Mouse (Mus musculus) spleen, adult 18-20 months (tissue): ENCODE data around the gene Nanos3.
A peak's percentile ranks its signal among the peaks of the same experiment; 100 is the strongest.

ENCODE experiments used
- DNase-seq, 2 experiments: peaks; one replicate each; pipeline ENCODE4 v3.0.0; 2022; ENCODE audit warnings: mixed read lengths in 2 of 2

The Nanos3 gene

DNA sequence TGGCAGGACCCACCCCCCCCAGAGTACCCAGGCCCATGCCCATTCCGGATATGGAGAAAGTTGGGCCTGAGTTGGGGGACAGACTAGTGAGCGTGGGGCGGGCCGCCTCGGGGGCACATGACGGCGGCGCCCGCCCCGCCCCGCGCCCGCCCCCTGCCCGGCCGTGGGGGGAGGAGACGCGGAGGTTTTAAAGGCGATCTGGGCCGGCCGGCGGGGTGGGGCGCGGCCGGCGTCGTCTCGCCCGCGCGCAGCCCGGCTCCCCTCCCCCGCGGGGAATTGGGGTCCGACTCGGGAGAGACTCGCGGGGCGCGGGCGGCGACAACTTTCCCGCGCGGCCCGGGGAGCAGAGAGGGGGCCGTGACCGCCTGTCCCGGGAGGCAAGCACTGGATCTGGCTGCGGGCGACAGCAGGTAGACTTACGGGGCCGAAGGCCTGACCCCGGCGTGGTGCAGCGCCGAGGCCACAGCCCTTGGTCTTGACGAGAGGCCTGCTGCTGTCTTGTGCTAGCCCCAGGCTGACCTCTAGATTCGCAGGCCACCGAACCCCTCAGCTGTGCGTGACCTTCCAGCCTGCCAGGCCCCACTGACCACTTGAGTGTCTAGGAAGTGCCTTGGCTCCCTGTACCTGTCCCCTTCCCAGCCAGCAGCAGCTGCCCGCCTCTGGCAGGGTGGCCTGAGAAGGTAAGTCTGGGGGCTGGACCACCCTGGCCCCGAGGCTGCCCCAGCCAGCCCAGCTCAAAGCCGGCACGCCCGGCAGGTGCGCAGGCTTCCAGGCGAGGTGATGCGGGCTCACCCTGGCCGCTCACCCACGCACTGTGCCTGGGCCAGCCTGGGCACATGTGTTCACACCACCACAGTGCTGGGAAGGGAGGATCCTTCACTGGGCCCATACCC is 15.9 kb upstream of the Nanos3 start:
- peak; percentile 62 to 71 for DNase-seq

DNA sequence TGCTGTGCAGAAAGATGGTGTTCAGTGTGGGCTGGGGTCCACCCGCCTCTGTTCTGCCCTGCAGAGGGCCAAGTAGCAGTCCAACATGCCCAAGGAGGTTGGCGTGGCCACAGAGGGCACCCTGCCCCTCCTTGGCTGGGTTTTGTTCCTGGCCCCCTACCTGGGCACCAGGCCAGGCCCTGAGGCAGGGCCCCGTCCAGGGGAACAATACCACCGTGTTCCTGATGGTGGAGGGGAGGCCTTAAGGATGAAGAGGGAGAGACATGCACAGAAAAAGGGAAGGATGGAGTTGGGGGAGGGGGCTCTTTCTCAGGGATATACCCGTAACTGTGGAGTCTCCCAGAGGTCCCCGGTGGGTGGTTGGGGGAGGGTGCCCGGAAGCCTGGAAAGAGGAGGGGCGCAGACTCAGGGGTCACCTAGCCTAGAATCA is 15.1 kb upstream of the Nanos3 start:
- DNase-seq = no peak

DNA sequence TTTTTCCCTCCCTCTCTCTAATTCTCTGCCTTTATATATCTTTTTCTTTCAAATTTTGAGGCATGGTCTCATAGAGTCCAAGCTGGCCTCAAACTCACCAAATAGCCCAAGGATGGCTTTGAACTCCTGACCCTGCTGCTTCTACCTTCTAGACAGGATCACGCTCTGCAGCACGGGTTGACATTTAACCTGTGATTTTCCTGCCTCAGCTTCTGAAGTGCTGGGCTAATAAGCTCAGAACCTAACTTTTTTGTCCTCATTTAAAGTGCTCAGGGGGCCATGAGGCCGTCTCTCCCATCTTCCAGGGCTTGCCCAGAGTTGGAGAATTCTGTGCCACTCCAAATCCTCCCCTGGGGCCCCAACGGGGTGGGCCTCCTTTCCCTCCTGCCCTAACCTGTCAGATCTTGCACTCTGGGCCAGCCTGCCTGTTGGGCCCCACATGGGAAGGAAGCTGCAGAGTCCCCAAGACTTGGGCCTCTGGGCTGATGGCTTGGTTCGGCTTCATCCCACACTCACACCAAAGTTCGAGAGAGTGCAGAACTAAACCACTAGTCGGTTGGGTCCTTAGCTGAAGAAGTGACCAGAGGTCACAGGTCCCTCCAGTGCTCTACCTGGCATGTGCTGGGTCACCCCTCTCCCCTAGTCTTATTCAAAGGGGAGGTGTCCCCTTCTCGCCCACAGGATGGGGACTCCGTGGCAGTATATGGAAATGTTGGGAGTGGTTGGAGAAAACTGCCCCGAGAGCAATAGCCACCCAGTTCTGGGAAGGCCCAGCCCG is 14.5 kb upstream of the Nanos3 start:
- DNase-seq = no peak

DNA sequence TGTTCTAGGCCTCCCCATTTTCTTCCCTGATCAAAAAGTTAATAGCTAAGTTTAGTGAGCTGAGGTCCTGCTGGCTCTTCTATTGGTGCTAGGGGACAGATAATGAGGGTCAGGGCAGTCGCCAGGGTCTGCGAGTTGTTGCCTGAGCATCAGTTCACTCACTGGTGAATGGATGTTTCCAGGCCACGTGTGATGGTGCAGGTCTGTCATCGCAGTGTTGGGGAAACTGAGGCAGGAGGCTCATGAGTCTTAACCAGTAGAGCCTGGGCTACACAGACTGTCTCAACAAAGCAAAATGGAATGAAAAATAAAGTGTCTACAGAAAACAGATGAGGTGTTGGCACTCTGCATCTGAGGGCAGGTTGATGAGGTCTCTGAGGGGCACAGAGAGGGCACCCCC is 13.9 kb upstream of the Nanos3 start:
- DNase-seq = no peak

DNA sequence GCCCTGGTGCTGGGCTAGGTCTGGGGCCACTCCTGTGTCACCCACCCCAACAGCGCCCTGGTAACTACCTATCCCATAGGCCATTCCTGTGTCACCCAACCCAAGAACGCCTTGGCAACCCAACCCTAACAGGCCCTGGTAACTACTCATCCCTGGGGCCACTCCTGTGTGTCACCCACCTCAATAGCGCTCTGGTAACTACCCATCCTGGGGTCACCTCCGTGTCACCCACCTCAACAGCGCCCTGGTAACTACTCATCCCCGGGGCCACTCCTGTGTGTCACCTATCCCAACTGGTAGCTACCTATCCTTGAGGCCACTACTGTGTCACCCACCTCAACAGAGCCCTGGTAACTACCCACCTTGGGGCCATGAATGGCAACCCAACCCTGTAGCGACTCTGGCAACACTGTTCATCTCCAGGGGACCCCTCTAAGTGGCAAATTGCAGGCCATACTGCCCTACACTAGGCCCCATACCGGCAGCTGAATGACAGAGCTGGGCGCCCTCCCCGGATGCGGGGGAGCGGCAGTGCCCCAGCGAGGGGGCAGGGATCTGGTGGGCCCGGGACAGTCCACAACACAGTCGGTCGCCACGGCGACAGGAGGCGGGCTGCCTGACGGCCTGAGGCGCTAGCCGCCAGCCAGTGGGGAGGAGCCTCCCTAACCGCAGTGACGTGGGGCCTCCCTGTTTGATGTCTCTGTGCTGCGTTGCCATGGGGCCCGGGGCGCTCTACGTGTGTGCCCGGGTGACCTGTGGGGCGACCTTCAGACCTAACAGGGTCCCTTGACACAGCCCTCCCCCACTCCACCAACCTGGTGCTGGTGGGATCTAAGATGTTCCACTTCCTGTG is 13.1 kb upstream of the Nanos3 start:
- DNase-seq = peak; percentile 90 to 92

DNA sequence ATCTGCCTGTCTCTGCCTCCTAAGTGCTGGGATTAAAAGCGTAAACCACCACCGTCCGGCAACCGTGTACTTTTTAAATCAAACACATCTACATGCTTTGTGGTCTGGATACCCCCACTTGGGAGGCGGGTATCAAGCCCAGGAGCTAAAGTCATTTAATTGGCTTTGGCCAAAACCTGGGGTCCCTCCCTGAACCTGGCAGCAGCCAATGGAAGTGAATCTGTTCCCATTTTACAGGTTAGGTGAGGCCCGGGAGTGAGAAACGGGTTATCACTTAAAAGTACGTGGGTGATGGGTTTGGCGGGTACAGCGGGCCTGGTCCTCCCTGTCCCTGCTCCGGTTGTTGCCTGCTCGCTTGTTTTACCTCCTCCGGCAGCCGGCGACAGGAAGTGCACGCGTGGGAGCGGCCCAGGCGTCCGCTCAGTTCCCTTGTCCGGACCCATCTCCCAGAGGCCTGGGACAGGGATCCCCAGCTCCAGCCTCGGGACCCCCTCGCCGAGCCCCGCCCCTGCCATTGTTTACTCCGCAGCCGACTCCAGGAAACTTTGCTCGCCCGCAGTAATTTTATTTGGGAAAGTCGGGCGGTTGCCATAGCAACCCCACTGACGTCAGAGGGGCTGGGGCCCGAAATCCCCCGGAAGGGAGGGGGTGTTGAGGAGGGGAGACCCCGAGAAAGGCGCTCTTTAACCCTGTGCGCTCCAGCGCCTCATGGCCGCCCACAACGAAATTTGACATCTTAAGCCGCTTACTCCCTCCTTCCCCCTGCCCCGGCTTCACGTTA is 12.3 kb upstream of the Nanos3 start:
- DNase-seq = peak; percentile 61 to 65

DNA sequence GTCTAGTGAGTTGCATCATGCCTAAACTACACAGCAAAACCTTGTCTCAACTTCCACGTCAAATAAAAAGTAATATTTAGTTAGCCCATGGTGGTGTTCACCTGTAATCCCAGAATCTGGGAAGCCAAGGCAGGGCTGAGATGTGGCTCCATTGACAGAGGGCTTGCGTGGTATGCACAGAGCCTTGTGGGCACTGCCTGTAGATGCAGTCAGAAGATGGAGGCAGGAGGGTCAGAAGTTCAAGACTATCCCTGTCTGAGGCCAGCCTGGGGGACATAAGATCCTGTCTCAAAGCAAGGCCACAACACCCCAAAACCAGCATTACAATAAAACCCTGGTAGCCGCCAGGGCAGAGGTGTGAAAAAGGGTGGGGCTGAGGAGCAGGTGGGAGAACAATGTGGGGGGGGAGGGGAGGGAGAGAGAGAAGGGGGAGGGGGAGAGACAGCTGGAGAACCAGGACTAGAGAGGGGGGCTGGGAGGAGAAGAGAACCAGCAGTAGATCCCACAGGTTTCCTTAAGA is 9.3 kb upstream of the Nanos3 start:
- DNase-seq = no peak

DNA sequence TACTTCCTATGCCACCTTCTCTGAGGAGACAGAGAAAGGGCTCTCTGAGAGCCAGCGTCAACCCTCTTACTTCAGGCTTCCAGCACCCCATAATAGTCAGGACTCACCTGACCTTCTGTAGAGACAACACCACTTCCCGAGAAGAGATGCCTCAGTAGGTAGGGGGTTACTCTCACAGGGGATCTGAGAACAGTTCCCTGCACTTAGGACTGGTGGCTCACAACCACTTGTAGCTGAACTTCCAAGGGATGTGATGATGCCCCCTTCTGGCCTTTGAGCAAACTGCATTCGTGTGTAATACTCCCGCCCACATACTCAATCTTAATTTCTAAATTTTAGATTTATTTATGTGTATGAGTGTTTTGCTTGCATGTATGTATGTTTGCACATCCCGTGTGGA is 8.5 kb upstream of the Nanos3 start:
- DNase-seq = no peak

DNA sequence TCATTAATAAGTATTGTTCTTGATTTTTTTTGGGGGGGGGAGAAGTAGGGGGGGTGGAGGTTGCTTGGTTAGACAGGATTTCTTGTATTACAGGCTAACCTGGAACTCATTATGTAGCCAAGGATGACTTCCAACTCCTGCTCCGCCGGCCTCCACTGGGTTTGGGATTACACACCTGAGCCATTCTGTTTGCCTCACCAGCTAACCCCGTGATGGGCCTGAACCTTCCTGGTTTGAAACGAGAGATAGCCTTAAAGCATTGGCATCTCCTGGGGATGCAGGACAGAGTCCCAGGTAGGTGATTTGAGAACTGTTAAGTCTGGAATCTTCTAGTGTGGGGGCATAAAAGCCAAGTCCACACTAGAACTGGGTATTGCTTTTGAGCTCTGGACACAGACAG is 8.1 kb upstream of the Nanos3 start:
- DNase-seq = no peak

DNA sequence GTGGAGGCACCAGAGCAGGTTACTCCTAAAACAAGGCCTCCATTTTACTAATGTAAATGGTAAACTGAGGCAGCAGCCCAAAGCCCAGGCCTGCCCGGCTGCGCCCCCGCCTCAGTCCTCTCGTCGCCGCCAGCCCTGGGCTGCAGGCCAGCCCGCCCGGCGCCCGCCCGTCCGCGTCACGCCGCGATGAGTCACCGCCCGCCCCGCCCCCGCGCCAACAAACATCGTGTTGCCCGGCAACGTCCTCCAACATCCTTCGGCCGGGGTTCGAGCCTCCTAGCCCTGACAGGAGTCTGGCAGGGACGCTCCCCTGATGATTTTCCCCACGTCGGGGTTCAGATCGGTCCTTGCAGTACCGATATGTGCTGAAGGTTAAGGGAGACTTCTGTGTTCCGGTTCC is 7.5 kb upstream of the Nanos3 start:
- peak; percentile 46 to 69 for DNase-seq

DNA sequence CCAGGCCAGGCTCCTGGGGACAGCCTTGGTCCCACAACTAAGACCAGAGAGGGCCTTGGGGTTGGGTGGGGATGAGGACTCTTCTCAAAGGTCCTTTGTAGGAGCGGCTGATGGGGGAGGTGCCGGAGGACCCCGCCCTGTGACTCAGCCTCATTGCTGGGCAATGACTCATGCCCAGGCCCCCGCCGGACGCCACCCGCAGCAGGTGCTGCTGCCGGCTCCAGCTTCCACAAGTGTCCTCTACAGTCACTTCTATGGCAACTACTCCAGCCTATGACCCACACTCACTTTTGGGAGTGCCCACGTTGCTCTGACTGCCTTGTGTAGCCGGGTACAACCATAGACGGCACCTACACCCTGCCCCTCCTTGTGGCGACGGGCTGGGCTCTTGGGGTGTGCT is 7.0 kb upstream of the Nanos3 start:
- no peak for DNase-seq

DNA sequence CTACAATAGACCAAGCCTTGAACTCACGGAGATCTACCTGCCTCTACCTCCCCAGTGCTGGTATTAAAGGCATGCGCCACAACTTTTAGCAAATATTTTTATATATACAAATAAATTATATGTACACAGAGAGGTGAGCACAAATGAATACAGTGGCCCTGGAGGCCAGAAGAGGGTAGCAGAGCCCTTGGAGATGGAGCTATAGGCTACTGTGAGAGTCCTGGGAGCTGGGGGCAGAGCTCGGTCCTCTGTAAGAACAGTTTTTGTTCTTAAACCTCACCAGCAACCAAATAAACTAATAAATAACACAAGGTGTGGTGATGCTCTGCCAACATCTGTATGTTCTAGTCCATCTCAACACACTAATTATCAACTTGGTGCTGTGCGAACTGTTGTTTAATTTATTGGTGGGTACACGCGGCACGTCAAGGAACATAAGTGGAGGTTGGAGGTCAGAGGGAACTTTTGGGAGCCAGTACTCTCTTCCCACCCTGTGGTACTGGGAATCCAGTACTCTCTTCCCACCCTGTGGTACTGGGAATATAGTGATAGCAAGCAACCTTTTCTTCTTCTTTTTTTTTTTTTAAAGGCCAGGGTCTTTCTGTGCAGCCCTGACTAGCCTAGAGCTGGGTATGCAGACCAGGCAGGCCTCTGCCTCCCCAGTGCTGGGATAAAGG is 5.3 kb upstream of the Nanos3 start:
- DNase-seq = no peak

DNA sequence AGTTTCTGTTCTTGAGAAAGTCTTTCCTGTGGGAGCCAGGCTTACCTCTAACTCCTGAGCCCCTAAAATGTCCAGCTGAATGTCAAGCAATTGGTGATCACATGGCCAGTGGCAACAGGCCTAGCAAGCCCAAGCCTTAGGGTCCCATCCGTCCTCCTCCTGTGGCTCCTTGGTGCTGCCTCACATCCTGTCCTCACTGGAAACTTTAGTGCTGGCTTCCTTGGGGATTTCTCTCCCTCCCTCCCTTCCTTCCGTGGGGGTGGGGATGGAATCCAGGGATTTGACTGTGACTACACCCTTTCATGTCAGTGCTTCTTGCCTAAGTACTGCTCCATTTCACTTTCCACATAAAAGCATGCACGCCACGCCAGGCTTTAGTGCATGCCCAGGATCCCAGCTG is 4.6 kb upstream of the Nanos3 start:
- no peak for DNase-seq

DNA sequence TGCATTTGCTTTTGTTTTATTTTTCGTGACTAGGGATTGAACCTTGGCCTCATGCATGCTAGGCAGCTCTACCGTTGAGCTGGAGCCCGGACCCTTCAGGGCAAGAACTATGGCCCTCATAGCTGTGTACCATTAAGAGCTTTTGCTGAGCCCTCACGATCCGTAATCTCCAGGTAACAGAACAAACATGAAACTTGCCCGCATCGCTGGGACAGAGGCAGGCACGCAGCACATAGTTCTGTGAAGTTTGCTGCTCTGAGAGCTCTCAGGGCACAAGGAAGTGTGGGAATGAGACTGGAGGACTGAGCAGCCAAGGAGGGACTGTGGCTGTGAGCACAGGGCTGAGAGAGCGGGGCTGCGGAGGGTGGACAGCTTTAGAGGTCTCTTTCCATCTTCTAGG is 3.7 kb upstream of the Nanos3 start:
- no peak for DNase-seq

DNA sequence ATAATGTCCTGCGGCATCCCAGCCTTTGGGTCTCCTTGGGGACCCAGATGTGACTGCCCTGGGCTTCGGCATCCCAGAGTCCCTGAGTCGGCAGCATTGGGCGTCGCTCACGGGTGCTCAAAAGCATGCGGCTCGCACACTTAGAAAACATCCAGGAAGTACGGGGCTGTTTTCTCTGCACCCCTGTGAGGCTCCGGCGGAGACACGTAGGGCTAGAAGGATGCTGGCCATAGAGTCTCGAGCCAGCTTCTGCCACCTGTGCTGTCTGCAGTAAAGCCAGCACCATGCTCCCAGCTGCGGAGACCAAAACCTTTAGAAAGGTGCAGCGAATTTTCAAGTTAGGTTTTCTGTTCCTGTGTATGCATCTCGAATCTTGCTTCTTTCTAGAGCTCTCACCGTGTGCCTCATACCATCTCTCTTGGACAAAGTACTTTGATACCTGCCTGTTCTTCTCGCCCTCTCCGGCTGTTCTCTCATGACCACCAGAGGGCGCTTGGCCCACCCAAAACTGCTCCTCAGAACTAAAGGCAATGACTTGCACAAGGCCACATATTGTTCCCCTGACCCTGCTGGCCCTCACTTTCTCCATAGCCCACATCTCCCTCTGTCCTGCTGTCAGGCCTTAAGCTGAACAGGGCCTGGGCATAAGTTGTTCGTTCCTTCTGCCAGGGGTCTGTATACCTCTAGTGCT is 2.2 kb upstream of the Nanos3 start:
- DNase-seq = peak; percentile 64 to 78

DNA sequence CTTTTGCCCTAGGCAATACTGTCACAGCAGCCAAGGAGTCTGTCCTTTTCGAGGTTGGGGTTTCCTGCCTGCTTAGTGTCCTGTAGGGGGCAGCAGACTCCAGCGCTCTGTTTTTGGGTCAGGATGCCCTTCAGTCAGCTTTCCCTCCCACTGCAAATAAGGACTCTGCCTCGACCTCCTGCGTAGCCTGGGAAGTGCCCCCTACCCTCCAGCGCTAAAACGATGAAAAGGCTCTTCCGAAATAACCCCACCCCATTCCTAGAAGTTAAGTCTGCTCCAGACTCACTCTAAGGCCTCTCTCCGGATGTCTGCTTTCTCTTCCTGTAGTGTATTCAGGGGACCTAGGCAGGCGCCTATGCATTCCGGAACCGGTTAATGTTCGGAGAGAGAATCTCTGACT is 1.5 kb upstream of the Nanos3 start:
- DNase-seq = peak; percentile 56 to 68

DNA sequence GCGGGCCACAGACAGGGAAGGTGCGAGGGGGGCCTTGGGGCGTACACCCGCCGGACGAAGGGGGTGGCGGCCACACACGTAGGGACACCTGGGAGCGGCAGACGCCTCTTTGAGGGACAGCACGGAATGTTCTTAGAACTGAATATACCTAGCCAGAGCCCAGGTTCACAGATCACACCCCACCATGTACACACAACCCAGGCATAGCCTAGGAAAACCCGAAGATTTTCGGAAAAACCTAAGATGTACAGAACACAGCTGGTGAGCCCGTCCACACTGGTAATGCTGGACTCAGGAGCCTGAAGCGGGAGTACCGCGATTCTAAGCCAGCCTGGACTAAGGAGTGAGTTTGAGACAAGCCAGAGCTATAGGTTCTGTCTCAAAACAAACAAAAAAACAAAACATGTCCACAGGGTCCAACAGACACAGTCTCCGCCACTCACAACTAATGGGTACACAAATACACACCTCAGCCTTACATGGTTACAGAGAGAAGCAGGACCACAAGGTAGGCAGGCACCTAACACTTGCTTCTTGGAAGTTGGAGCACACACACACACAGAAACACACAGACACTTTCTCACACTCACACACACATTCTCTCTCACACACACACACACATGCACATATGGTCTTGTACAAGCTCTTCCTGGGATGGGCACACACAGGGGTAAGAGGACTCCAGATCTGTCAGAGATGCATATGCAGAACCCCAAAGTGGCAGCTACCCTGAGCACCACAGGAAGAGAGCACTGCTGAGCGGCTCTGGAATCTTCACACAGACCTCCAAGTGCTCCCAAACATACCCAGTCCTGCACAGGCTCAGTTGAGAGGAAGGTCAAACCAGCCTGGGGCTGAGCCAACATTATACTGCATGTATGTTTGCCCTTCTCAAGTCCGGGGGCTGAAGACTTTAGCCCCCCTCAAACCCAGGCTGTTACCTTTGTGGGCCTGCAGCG is 653 bp downstream of the Nanos3 start:
- DNase-seq = no peak

DNA sequence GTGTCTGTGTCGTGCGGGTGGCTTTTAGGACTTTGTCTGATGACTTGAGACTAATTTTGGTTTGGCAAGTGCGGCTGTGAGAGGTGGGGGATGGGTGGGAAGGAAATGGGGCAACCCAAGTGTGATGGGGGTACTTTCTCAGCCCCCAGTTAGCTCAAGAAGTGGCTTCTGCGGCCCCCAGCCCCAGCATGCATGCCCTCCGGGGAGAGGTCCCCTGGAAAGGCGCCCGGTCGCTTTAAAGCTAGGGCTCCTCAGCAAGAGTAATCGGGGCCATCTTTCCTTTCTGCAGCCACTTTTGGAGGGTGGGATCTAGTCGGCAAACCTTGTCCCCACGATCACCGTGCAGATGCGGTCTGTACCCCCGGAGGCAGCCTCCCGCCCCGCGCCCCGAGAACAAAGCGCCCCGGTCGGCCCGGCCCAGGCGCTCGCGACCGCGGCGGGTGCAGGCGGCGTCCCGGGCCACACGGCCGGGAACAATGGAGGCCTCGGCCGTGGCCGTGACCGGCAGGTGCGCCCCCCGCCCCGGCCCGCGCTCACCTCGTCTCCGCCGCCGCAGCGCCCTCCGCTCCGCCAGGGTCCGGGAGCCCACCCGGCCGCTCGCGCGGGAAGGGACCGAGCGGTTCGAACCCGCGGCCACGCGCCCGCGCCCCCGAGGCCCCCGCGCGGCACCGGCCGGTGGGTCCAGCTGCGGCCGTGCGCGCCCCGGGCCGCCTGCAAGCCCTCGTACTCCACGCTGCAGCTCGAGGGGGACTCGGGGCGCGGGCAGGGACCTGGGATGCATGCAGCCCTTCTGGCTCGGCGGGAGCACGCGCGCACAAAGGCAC is 1.5 kb downstream of the Nanos3 start:
- DNase-seq = peak in 1 of 2 experiments; percentile 13

DNA sequence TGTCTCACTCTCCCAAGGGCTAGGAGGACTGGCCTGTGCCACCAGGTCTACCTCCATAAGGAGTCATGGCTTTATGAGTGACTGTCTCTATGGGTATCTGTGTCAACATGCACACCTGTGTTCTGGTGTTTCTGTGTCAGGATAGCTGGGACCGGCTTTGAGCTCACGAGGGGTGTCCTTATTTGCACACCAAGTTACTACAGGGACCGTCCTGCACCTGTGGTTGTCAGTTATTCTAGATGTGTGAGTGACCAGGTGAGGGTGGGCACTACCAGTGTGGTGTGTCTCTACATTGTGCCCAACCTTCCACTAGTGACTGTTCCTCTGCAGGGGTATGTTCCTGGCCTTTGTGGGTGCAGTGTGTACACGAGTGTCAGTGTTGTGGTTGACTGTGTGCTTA is 2.2 kb downstream of the Nanos3 start:
- DNase-seq = no peak
